Mouse (Mus musculus) liver, embryonic 14.5 days (tissue): ENCODE results near the gene Tnfrsf1b.

Experiments
- CTCF ChIP-seq: IDR thresholded peaks from 2 replicates; pipeline ENCODE4 v1.5.1; 2016; ENCODE audit warnings: antibody characterized with exemption, low read depth, control low read depth
- EP300 ChIP-seq: IDR thresholded peaks from 2 replicates; pipeline ENCODE4 v1.6.1; 2016; ENCODE audit warnings: antibody characterized with exemption, low read depth

GRCm38 (mm10) chr4:145221379-145221778, 25.3 kb downstream of the Tnfrsf1b start:
- TF ChIP-seq CTCF = no peak
- no peak for TF ChIP-seq EP300
